Mouse (Mus musculus) frontal cortex, adult (tissue): ENCODE results near the gene Gabbr2.

Experiments used
- ATAC-seq: cut with Nextera tagmentation; 2 replicates; pipeline ENCODE4 v1.9.2; 2017; ENCODE audit warnings: mild to moderate bottlenecking, moderate library complexity, mixed read lengths; ENCODE audit not compliant: low TSS enrichment

The Gabbr2 gene

GRCm38 (mm10) chr4:46770090-46770489, 221.6 kb downstream of the Gabbr2 start:
- 0 out of 2 replicates have a peak, but pooled peaks have one; percentile 8 for ATAC-seq

DNA sequence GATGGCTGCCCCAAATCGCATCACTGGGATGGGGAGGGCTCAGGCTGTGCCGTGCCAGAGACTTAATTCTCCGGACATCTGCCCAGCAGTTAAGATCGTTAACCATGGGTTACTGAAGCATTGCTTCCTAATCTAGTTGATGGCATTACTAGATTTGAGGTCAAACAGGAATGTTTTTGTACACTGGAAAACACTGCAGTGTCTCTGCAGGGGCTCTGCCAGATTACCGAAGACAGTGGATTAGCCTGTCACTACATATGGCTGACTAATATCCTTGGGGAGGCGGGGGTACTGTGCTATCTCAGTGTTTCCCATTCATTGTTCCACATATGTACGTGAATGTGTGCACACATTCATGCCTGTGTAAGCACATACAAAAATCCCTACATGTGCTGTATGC, 225.3 kb downstream of the Gabbr2 start:
- no peak for ATAC-seq

GRCm38 (mm10) chr4:46759838-46760237, 231.8 kb downstream of the Gabbr2 start:
- no peak for ATAC-seq

DNA sequence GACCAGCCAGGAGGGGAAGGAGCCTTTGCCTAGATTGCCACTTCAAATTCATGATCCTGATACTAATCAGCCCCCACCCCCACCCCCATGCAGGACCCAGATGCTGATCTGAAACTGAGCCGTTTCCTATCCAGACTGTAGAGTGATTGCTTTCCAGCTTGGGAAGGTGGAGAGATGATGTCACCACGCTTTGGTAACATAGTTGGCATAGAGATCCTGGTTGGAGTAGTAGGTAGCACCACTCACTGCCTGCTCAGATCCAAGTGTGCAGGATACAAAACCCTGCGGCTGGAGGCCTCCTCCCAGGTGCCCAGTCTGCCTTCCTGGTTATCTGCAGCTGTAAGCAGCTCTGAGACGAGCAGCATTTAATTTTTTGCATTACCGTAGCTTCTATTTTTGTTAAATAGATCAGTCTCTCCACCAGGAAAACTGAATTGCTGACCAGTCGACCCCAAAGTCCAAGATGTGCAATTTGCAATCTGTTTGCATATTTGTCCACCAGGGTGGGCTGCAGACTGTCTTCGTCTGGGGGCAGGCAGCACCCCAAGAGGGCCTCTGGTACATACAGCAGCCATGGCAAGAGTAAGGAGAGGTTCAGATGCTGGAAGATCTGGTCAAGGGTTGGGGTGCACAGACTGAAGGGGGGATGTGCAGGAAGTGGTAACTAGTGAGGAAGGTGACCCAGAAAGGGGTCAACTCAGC, 233.2 kb downstream of the Gabbr2 start:
- ATAC-seq: peak; percentile 74

GRCm38 (mm10) chr4:46754407-46755194, 237.1 kb downstream of the Gabbr2 start:
- ATAC-seq: no peak

DNA sequence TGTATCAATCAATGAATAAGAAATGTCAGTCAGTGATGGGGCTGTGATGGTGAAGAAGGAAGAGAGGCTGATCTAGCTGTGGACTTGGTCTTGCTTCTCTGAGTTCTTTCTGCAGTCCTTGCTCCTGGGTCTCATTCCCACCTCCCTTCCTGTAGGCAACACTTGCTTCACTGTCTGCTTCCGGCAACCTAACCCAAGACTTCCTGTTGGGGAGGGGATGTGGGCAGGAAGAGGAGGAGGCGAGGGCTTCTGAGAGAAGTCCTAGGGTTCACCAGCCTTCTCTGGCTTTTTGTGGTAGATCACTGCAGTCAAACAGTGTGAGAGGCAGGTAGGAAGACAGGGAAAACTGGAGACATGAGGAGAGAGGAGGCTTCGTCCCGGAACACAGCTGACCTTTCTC, 239.4 kb downstream of the Gabbr2 start:
- ATAC-seq: no peak

GRCm38 (mm10) chr4:46749015-46749414, 242.7 kb downstream of the Gabbr2 start:
- no peak for ATAC-seq

- ATAC-seq: peak; percentile 51
Measured at GRCm38 (mm10) chr4:46747007-46747746, 244.5 kb downstream of the Gabbr2 start.

DNA sequence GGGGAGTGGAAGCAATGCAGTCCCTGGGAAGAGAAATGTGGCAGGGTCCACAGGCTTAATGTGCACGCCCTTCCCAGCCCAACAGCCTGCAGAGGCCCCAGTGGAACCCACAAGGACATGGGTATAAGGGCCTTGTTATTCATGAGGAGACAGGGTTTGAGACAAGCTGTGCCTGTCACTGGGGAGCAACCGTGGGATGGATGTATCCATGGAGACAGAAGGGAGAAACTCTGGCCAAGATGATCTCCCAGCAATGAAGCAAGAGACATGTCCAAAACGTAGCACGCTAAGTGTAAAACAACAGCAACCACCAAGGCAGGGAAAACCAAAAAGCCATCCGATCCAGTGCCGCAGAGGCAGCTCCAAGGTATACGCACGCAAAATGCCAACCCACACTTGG, 246.1 kb downstream of the Gabbr2 start:
- peak; percentile 43; the same call in 1 of the 2 replicates for ATAC-seq

DNA sequence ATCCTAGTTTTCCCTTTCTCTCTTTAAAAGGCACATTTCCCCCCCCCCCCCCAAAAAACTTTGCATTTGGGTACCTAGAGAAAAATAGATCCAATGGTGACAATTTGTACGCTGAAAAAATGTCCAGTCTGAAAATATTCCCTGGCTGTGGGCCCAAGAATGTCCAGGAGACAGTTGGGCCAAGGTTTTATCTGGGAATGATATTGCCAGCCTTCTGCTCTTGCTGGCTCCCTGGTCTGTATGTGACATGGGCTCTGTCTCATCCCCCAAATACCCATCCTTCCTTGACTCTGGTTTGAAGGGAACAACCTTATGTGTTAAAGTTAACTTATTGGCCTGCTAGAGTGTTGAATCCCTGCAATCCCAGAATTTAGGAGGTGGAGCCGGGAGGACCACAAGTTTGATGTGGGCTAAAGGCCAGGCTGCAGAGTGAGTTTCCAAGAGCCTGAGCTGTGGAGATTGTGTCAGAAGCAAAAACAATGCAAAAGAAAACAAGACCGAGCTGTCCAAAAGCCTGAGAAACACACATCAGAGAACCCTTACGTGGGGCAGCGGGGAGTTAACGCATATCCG, 247.0 kb downstream of the Gabbr2 start:
- no peak for ATAC-seq

- no peak for ATAC-seq
Measured at GRCm38 (mm10) chr4:46742601-46743000, 249.1 kb downstream of the Gabbr2 start.

- ATAC-seq: peak; percentile 47
Measured at GRCm38 (mm10) chr4:46736910-46737511, 254.7 kb downstream of the Gabbr2 start.

- peak; percentile 39 for ATAC-seq
Measured at GRCm38 (mm10) chr4:46734906-46735305, 256.8 kb downstream of the Gabbr2 start.

DNA sequence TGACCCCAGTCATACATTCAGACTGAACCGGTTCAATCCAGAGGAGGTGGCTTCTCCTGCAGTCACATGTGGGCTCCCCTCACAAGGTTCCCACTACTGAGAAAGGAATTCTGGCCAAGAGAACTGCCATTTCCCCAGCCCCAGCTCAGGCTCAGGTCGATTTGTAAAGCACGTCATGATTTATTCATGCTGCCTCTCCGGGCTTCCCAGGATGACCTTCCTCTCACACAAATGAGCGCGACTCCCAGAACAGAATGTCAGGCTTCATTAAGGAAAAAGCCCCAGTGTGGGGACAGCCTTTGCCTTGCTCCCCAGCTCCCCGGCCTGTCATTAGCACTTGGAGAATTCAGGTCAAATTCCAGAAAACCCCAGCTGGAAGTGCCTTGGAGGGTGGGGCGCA, 260.1 kb downstream of the Gabbr2 start:
- ATAC-seq: 0 out of 2 replicates have a peak, but pooled peaks have one; percentile 11

GRCm38 (mm10) chr4:46729306-46730042, 262.2 kb downstream of the Gabbr2 start:
- ATAC-seq: peak; percentile 39

- peak; percentile 41; the same call in 1 of the 2 replicates for ATAC-seq
Measured at GRCm38 (mm10) chr4:46728231-46728630, 263.4 kb downstream of the Gabbr2 start.

DNA sequence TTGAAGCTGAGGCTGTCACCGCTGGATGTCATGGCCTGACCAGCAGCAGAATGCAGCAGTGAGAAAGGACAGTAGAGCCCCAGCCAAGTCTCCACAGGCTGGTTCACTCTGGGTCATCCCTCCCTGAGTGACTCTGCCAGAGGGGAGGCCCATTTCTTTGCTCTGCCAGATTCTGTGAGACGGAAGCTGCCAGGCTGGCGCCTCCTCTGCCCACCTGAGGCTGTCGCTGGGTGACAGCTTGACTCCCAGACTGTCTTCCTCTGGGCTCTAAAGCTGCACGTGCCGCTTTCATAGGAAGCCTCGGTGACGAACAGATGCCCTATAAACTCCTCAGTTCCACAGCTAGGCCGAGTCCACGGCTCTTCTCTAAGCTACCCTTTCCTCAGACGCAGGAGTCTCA, 264.5 kb downstream of the Gabbr2 start:
- peak; percentile 11 for ATAC-seq

- ATAC-seq: peak; percentile 14; the same call in 1 of the 2 replicates
Measured at GRCm38 (mm10) chr4:46720821-46721557, 270.7 kb downstream of the Gabbr2 start.

DNA sequence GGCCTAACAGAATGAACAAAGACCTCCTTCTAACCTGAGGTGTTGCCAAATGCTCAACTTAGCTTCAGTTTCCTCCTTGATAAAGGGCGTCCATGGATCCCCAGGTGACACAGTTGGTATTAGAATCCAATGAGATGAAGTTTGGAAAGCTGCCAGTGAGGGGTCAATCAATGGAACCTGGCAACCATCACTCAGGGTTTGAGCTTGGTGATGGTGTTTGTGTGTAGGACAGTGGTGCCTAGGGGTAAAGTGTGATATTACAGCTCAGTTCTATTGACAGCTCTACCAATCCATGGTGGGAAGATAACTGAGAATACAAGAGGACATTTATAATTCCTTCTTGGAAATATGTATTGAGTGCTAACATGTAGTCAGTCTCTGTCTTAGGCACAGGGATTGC, 271.6 kb downstream of the Gabbr2 start:
- no peak for ATAC-seq

- ATAC-seq: no peak
Measured at GRCm38 (mm10) chr4:46718624-46719023, 273.0 kb downstream of the Gabbr2 start.
